Mouse (Mus musculus) cerebellum, postnatal 4 days (tissue): Measurements from ENCODE around the gene Hoxb7.

Experiments
- DNase-seq, 2 experiments: peaks; one replicate each; pipeline ENCODE4 v3.0.0; 2022; ENCODE audit warnings: low spot score in 2 of 2, mixed read lengths in 1 of 2

Gene Hoxb7

GRCm38 (mm10) chr11:96268031-96268745 is 18.2 kb upstream of the Hoxb7 start:
- DNase-seq = no peak

GRCm38 (mm10) chr11:96269869-96270268 is 16.6 kb upstream of the Hoxb7 start:
- DNase-seq = no peak

- no peak for DNase-seq
These were observed 15.4 kb upstream of the Hoxb7 start, which contains the start of gene Hoxb9 for GRCm38 (mm10) chr11:96270996-96271540. Gene Hoxb9 (plus strand): TSS chr11:96271457.

- no peak for DNase-seq
These were observed 14.8 kb upstream of the Hoxb7 start for GRCm38 (mm10) chr11:96271541-96272011.

GRCm38 (mm10) chr11:96272024-96272921 is 14.2 kb upstream of the Hoxb7 start:
- DNase-seq = no peak

- no peak for DNase-seq
These were observed 12.0 kb upstream of the Hoxb7 start for GRCm38 (mm10) chr11:96274428-96274827.

GRCm38 (mm10) chr11:96275896-96276295 is 10.5 kb upstream of the Hoxb7 start:
- DNase-seq = no peak

GRCm38 (mm10) chr11:96277151-96278044 is 9.0 kb upstream of the Hoxb7 start:
- no peak for DNase-seq

- no peak for DNase-seq
These were observed 8.1 kb upstream of the Hoxb7 start for GRCm38 (mm10) chr11:96278324-96278723.

GRCm38 (mm10) chr11:96278773-96279172 is 7.7 kb upstream of the Hoxb7 start:
- peak; percentile 78 to 87 for DNase-seq

GRCm38 (mm10) chr11:96279421-96280233 is 6.8 kb upstream of the Hoxb7 start:
- no peak for DNase-seq

- no peak for DNase-seq
These were observed 5.7 kb upstream of the Hoxb7 start for GRCm38 (mm10) chr11:96280399-96281378.

- DNase-seq = no peak
These were observed 5.0 kb upstream of the Hoxb7 start for GRCm38 (mm10) chr11:96281396-96281795.

- no peak for DNase-seq
These were observed 4.4 kb upstream of the Hoxb7 start, which contains the start of gene Hoxb8 for GRCm38 (mm10) chr11:96281855-96282570. Gene Hoxb8 (plus strand): TSS chr11:96281905.

- no peak for DNase-seq
These were observed 3.5 kb upstream of the Hoxb7 start for GRCm38 (mm10) chr11:96282795-96283430.

GRCm38 (mm10) chr11:96284041-96284749 is 2.2 kb upstream of the Hoxb7 start:
- DNase-seq = no peak
